Mouse (Mus musculus): ENCODE results near the gene Mall. TPM values are rescaled to one million over a fixed set of nuclear protein-coding genes. Genes with fewer than 3 reads are reported as not detected.

Mall gene
- polyA plus RNA-seq, 1 experiment = not detected

DNA sequence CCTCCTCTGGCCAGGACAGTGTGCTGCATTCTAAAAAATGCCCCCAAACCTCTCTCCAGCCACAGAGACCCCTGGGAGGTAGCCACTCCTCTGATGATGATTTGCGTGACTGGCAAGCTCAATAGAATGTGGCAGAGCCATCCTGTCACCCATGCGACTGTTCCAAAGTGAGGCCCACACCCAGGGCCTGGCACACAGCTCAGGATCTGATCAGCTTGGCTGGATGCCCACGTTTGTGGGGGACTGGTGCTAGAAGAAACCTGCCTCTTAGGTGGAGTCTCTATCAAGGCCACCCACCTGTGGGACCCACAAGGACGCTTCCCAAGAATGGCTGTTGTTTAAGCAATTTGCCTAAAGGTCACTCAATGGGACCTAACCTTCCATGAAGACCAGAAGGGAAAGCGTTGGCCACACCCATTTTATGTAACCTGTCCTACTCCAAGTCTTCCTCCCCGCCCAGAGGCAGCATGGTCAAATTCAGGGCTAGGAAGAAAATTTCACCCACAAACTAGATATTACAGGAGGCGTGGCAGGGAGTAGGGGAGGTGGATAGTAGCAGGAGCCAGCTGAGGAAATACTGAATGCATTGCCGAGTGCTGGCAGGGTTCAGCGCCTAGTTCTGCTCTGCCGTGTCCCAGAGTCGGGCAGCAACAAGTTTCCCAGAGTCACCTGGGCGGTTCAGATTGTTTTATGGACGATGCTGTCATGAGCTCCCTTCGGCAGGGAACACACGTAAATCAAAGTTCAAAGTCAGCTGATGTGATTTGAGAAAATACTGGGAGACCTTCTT, 876 bp downstream of the Mall start:
- Histone ChIP-seq H3K4me3 (no peak overlapping the region), H3ac (ENCODE audit: control insufficient read depth, insufficient read length) (no peak overlapping the region), H3K79me2 (ENCODE audit: control insufficient read depth, insufficient read depth) (no peaks in the 10 kb centered on the region), H3K27me3 (ENCODE audit: control insufficient read depth, insufficient read depth, insufficient read length) (no peaks in the 10 kb centered on the region), H3K4me2 (ENCODE audit: low read depth) (no peak overlapping the region), H3K36me3 (ENCODE audit: control insufficient read depth, insufficient read depth) (no peaks in the 10 kb centered on the region)
- no peak for TF ChIP-seq REST (IDR thresholded peaks at IDR 0.05; ENCODE audit: insufficient read depth, insufficient read length)
- TF ChIP-seq MYOG (IDR thresholded peaks at IDR 0.05; ENCODE audit: control insufficient read depth in 1 of 3, insufficient read depth in 1 of 3, insufficient read length in 2 of 3, low read depth in 2 of 3) = no peak
- no peak for TF ChIP-seq POLR2A (IDR thresholded peaks at IDR 0.05; ENCODE audit: insufficient read length, low read depth)
- TF ChIP-seq TCF3 (IDR thresholded peaks at IDR 0.05; ENCODE audit: insufficient read length, low read depth) = no peak
- TF ChIP-seq SRF (IDR thresholded peaks at IDR 0.05; ENCODE audit: control insufficient read depth, insufficient read length, low read depth) = no peak
- no peak for TF ChIP-seq CEBPB (IDR thresholded peaks at IDR 0.05; ENCODE audit: insufficient read depth, poor library complexity, severe bottlenecking)
- no peak for TF ChIP-seq E2F4 (IDR thresholded peaks at IDR 0.05; ENCODE audit: insufficient read depth)
- TF ChIP-seq USF1 (IDR thresholded peaks at IDR 0.05; ENCODE audit: low read depth) = no peak
- TF ChIP-seq MYOD1 (IDR thresholded peaks at IDR 0.05; ENCODE audit: control insufficient read depth in 1 of 3, insufficient read length in 2 of 3, low read depth in 2 of 3) = no peak
- no peak for TF ChIP-seq MAX (IDR thresholded peaks at IDR 0.05; ENCODE audit: low read depth)
- TF ChIP-seq POLR2AphosphoS2 (IDR thresholded peaks at IDR 0.05; ENCODE audit: insufficient read length, low read depth) = no peak
- no peak for TF ChIP-seq TCF12 (IDR thresholded peaks at IDR 0.05; ENCODE audit: insufficient read depth, poor library complexity, severe bottlenecking)

DNA sequence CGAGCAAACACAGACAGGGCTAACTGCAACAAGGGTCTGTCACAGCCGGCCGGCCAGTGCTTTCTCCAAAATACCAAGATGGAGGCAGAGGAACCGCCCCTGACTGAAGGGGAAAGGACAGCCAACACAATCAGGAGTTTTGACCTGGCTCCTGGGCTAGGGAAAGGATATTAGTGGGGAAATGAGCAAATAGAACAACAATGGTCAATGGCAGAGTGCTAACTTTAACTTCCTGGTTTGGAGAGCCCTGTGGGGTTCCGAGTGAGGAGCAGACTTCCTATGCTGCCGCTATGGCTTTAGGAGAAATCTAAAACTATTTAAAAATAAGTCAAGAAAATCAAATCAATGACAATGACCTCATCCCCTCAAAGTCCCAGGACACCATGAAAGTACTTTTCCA, 1.6 kb downstream of the Mall start:
- Histone ChIP-seq H3K27me3 (ENCODE audit: control insufficient read depth, insufficient read depth, insufficient read length) (no peaks in the 10 kb centered on the region), H3ac (ENCODE audit: control insufficient read depth, insufficient read length) (no peak overlapping the region), H3K4me3 (no peak overlapping the region), H3K79me2 (ENCODE audit: control insufficient read depth, insufficient read depth) (no peaks in the 10 kb centered on the region), H3K36me3 (ENCODE audit: control insufficient read depth, insufficient read depth) (no peaks in the 10 kb centered on the region), H3K4me2 (ENCODE audit: low read depth) (no peak overlapping the region)
- TF ChIP-seq REST (IDR thresholded peaks at IDR 0.05; ENCODE audit: insufficient read depth, insufficient read length) = no peak

DNA sequence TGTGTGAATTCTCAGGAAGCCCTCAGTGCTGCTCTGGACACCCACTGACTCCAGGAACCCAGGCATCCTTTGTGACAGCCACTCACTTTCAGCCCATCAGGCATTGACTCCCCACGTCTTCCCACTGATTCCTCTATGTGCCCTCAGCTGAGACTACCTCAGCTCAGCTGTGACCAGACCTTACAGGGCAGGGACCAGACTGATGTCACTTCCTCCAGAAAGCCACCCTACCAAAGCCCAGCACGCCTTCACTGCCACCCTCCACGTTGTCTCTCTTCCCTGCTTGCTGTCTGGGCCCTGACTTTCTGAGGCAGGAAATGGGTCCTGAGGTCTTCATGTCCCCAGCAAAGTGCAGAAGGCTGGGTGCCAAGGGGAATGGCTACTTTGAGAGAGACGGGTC, 6.5 kb downstream of the Mall start:
- TF ChIP-seq TCF12 (IDR thresholded peaks at IDR 0.05; ENCODE audit: insufficient read depth, poor library complexity, severe bottlenecking) (no peak), SRF (IDR thresholded peaks at IDR 0.05; ENCODE audit: control insufficient read depth, insufficient read length, low read depth) (no peak), POLR2A (IDR thresholded peaks at IDR 0.05; ENCODE audit: insufficient read length, low read depth) (no peak), E2F4 (IDR thresholded peaks at IDR 0.05; ENCODE audit: insufficient read depth) (no peak), POLR2AphosphoS2 (IDR thresholded peaks at IDR 0.05; ENCODE audit: insufficient read length, low read depth) (no peak), MYOD1 (IDR thresholded peaks at IDR 0.05; ENCODE audit: control insufficient read depth in 1 of 3, insufficient read length in 2 of 3, low read depth in 2 of 3) (no peak), MAX (IDR thresholded peaks at IDR 0.05; ENCODE audit: low read depth) (no peak), MYOG (IDR thresholded peaks at IDR 0.05; ENCODE audit: control insufficient read depth in 1 of 3, insufficient read depth in 1 of 3, insufficient read length in 2 of 3, low read depth in 2 of 3) (no peak), USF1 (IDR thresholded peaks at IDR 0.05; ENCODE audit: low read depth) (no peak), REST (IDR thresholded peaks at IDR 0.05; ENCODE audit: insufficient read depth, insufficient read length) (no peak), CEBPB (IDR thresholded peaks at IDR 0.05; ENCODE audit: insufficient read depth, poor library complexity, severe bottlenecking) (no peak), TCF3 (IDR thresholded peaks at IDR 0.05; ENCODE audit: insufficient read length, low read depth) (no peak)
- no peaks in the 10 kb centered on the region for H3K36me3 ChIP-seq (ENCODE audit: control insufficient read depth, insufficient read depth)
- peak overlapping the region; percentile 50 for H3K4me2 ChIP-seq (ENCODE audit: low read depth)
- H3K4me3 ChIP-seq = no peak overlapping the region
- H3K79me2 ChIP-seq (ENCODE audit: control insufficient read depth, insufficient read depth) = no peaks in the 10 kb centered on the region
- H3ac ChIP-seq (ENCODE audit: control insufficient read depth, insufficient read length) = no peak overlapping the region
- H3K27me3 ChIP-seq (ENCODE audit: control insufficient read depth, insufficient read depth, insufficient read length) = no peaks in the 10 kb centered on the region

DNA sequence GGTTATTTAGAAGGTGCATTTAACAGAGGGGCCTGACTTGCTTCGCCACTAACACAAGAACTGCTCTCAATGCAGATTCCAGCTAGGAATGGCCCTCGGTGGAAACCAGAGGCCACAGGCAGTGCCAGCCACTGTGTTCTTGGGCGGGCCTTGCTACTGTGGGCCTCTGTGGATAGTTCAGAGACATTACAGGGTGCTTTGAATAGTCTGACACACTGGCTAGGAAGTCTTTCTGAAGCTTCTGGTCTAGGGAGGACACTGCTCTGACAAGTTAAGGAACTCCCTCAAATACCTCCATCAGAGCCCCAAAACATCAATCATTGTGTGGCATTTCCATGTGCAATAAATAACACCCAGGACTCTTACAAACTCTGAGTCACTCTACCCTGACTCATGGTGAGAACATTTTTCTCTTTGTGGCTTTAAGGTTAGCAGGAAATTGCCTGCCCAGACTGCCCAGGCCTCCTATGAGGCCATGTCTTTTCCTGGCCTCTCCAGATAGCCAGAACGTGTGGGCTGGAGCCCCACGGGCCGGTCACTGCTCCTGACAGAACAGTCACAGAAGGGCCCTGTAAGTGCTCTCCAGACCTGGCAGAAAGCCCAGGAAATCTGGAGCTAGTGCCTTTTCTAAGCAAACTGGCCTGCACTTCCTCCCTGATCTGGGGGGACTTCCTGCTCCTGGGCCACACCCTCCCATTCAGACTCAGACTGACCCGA, 7.4 kb downstream of the Mall start:
- Histone ChIP-seq H3K79me2 (ENCODE audit: control insufficient read depth, insufficient read depth) (no peaks in the 10 kb centered on the region), H3K4me3 (no peak overlapping the region)

DNA sequence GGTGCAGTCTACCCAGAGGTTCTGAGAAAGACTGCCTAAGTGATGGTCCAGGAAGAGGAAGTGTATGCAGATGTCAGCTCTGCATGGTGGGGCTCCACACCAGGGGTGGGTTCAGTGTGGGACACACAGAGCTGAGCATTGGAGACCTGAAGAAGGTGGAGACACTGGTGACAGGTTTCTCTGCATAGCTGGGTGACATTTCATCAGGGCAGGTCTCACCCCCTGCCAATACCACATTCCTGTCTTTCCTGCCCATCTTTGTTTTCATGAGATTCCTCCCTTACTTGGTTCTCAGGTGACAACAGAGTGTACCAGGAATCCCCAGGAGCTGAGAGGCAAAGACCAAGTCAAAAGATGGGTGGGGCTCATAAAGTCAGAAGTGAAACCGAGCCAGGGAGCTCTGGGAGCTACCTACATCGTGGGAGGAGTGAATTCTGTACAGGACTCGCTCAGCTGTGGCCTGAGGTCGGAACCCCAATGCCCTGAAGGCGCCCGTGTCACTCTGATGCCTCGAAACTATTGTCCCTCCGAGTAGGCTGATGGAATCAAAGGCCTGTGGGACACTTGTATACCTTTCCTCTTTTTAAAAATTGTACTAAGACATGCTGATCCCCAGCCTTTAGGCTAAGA, 10.8 kb downstream of the Mall start:
- Histone ChIP-seq H3K4me2 (ENCODE audit: low read depth) (no peak overlapping the region), H3ac (ENCODE audit: control insufficient read depth, insufficient read length) (no peak overlapping the region), H3K36me3 (ENCODE audit: control insufficient read depth, insufficient read depth) (no peaks in the 10 kb centered on the region), H3K4me3 (no peak overlapping the region), H3K27me3 (ENCODE audit: control insufficient read depth, insufficient read depth, insufficient read length) (no peaks in the 10 kb centered on the region), H3K79me2 (ENCODE audit: control insufficient read depth, insufficient read depth) (no peaks in the 10 kb centered on the region)
- TF ChIP-seq TCF12 (IDR thresholded peaks at IDR 0.05; ENCODE audit: insufficient read depth, poor library complexity, severe bottlenecking) (no peak), MAX (IDR thresholded peaks at IDR 0.05; ENCODE audit: low read depth) (no peak), MYOG (IDR thresholded peaks at IDR 0.05; ENCODE audit: control insufficient read depth in 1 of 3, insufficient read depth in 1 of 3, insufficient read length in 2 of 3, low read depth in 2 of 3) (no peak), POLR2AphosphoS2 (IDR thresholded peaks at IDR 0.05; ENCODE audit: insufficient read length, low read depth) (no peak), TCF3 (IDR thresholded peaks at IDR 0.05; ENCODE audit: insufficient read length, low read depth) (no peak), SRF (IDR thresholded peaks at IDR 0.05; ENCODE audit: control insufficient read depth, insufficient read length, low read depth) (no peak), CEBPB (IDR thresholded peaks at IDR 0.05; ENCODE audit: insufficient read depth, poor library complexity, severe bottlenecking) (no peak), POLR2A (IDR thresholded peaks at IDR 0.05; ENCODE audit: insufficient read length, low read depth) (no peak), REST (IDR thresholded peaks at IDR 0.05; ENCODE audit: insufficient read depth, insufficient read length) (no peak), USF1 (IDR thresholded peaks at IDR 0.05; ENCODE audit: low read depth) (no peak), MYOD1 (IDR thresholded peaks at IDR 0.05; ENCODE audit: control insufficient read depth in 1 of 3, insufficient read length in 2 of 3, low read depth in 2 of 3) (no peak), E2F4 (IDR thresholded peaks at IDR 0.05; ENCODE audit: insufficient read depth) (no peak)

More for the DNA sequence above, 7.4 kb downstream of the Mall start:
- Histone ChIP-seq H3K36me3 (ENCODE audit: control insufficient read depth, insufficient read depth) (no peaks in the 10 kb centered on the region), H3K27me3 (ENCODE audit: control insufficient read depth, insufficient read depth, insufficient read length) (no peaks in the 10 kb centered on the region), H3K4me2 (ENCODE audit: low read depth) (peak overlapping the region; percentile 50), H3ac (ENCODE audit: control insufficient read depth, insufficient read length) (no peak overlapping the region)
- TF ChIP-seq REST (IDR thresholded peaks at IDR 0.05; ENCODE audit: insufficient read depth, insufficient read length) (no peak), CEBPB (IDR thresholded peaks at IDR 0.05; ENCODE audit: insufficient read depth, poor library complexity, severe bottlenecking) (peak; percentile 60; the same call in 1 of the 2 replicates)
